Mouse (Mus musculus): Measurements from ENCODE around the gene Tmprss2. TPM values are rescaled to one million over a fixed set of nuclear protein-coding genes. Genes with fewer than 3 reads are reported as not detected.
A peak's percentile ranks its signal among the peaks of the same experiment; 100 is the strongest.

Gene Tmprss2
- polyA plus RNA-seq, 1 experiment from 2014 or later = 79.1 TPM

- H3K4me3 ChIP-seq (replicated peaks; ENCODE audit: low read depth, low read length) = no peak overlapping the region
- H3K9ac ChIP-seq (ENCODE audit: low read depth, low read length) = no peak overlapping the region
- no peak for TF ChIP-seq CTCF (IDR thresholded peaks at IDR 0.05; ENCODE audit: low read depth)
- ATAC-seq (replicated peaks; ENCODE audit: low FRiP score, low read depth) (no peak), DNase-seq (ENCODE audit: low spot score) (no peak)
- H3K27ac ChIP-seq = no peak overlapping the region
- H3K27me3 ChIP-seq (ENCODE audit: insufficient read depth, low read length) = no peaks in the 10 kb centered on the region
- no peak overlapping the region for H3K4me2 ChIP-seq (ENCODE audit: low read length)
- H3K4me1 ChIP-seq (replicated peaks; ENCODE audit: insufficient read depth, low read length) = no peaks in the 10 kb centered on the region
- WGBS = 56% methylated on average over 1 of the region's 1 CpGs
- H3K36me3 ChIP-seq (ENCODE audit: insufficient read depth, low read length) = peaks cover 24% of the 10 kb centered on the region; the same call in 1 of the 2 replicates
- no peaks in the 10 kb centered on the region for H3K9me3 ChIP-seq (replicated peaks; ENCODE audit: low read length)
These were observed 41.6 kb downstream of the Tmprss2 start for GRCm38 (mm10) chr16:97569426-97569825.

DNA sequence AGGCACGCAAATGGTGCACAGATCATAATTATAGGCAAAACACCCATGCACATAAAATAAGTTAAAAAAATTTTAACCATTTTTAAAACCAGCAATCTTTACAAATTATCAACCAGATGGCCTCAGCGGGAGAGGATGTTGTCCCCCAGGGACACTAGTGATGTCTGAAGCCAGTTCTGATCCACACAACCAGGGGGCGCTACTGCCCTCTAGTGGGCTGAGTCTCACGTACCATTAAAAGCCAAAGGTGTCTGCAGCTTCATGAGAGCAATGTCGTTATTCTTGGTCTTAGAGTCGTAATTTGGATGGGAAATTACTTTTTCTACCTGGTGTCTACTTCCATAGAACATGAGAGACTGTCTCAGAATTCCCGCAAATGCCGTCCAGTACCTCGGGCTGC, 42.3 kb downstream of the Tmprss2 start:
- no peak for DNase-seq (ENCODE audit: low spot score)
- TF ChIP-seq CTCF (IDR thresholded peaks at IDR 0.05; ENCODE audit: low read depth) = peak; percentile 53; the same call in 1 of the 2 replicates
- H3K4me3 ChIP-seq (replicated peaks; ENCODE audit: low read depth, low read length) = no peak overlapping the region
- no peaks in the 10 kb centered on the region for H3K9me3 ChIP-seq (replicated peaks; ENCODE audit: low read length)
- 68% methylated on average over 9 of the region's 9 CpGs for WGBS
- no peak for ATAC-seq (replicated peaks; ENCODE audit: low FRiP score, low read depth)
- no peak overlapping the region for H3K9ac ChIP-seq (ENCODE audit: low read depth, low read length)
- no peaks in the 10 kb centered on the region for H3K4me1 ChIP-seq (replicated peaks; ENCODE audit: insufficient read depth, low read length)
- H3K36me3 ChIP-seq (ENCODE audit: insufficient read depth, low read length) = peaks cover 20% of the 10 kb centered on the region; the same call in 1 of the 2 replicates
- no peak overlapping the region for H3K4me2 ChIP-seq (ENCODE audit: low read length)
- no peaks in the 10 kb centered on the region for H3K27me3 ChIP-seq (ENCODE audit: insufficient read depth, low read length)
- H3K27ac ChIP-seq = no peak overlapping the region

DNA sequence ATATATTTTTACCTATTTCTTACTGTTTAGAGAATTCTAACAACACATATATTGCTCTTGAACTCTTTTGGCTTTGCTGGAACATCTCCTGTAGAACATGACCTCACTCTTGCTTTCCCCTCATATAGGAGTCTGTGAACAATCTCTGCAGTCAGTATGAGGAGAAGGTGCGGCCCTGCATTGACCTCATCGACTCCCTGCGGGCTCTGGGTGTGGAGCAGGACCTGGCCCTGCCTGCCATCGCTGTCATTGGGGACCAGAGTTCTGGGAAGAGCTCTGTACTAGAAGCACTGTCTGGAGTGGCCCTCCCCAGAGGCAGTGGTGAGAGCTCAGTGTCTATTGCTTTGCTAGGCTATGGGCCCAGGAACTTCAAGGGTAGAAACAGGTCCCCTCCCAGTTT, 66.7 kb downstream of the Tmprss2 start:
- no peak overlapping the region for H3K27ac ChIP-seq
- ATAC-seq (replicated peaks; ENCODE audit: low FRiP score, low read depth) = no peak
- WGBS = 80% methylated on average over 4 of the region's 4 CpGs
- H3K9me3 ChIP-seq (replicated peaks; ENCODE audit: low read length) = no peaks in the 10 kb centered on the region
- TF ChIP-seq CTCF (IDR thresholded peaks at IDR 0.05; ENCODE audit: low read depth) = no peak
- no peak for DNase-seq (ENCODE audit: low spot score)
- H3K9ac ChIP-seq (ENCODE audit: low read depth, low read length) = no peak overlapping the region
- H3K4me1 ChIP-seq (replicated peaks; ENCODE audit: insufficient read depth, low read length) = no peaks in the 10 kb centered on the region
- no peak overlapping the region for H3K4me2 ChIP-seq (ENCODE audit: low read length)
- 0 out of 2 replicates have a peak, but pooled peaks cover 11% of the 10 kb centered on the region for H3K36me3 ChIP-seq (ENCODE audit: insufficient read depth, low read length)
- no peak overlapping the region for H3K4me3 ChIP-seq (replicated peaks; ENCODE audit: low read depth, low read length)
- no peaks in the 10 kb centered on the region for H3K27me3 ChIP-seq (ENCODE audit: insufficient read depth, low read length)

DNA sequence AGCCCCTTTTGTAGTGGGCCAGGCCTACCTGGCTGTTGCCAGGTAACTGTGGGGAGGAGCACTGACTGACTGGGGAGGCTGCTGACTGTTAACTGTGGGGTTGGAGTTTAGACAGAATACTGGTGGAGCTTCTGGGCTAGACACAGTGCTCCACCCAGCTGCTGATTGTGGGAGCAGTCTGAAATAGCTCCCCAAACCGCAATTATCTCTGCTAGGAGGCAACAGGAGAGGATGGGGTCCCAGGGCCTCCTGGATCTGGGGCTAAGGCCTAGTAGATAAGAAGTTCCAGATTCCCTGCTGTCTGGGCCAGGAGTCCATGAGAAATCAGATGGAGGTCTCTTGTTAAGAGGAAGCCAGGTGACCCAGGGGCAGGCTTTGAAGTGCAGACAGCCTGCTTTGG, 74.1 kb downstream of the Tmprss2 start:
- ATAC-seq (replicated peaks; ENCODE audit: low FRiP score, low read depth) (no peak), DNase-seq (ENCODE audit: low spot score) (no peak)
- Histone ChIP-seq H3K4me3 (replicated peaks; ENCODE audit: low read depth, low read length) (peak overlapping the region; percentile 28), H3K9me3 (replicated peaks; ENCODE audit: low read length) (no peaks in the 10 kb centered on the region), H3K36me3 (ENCODE audit: insufficient read depth, low read length) (0 out of 2 replicates have a peak, but pooled peaks cover 6% of the 10 kb centered on the region), H3K27me3 (ENCODE audit: insufficient read depth, low read length) (no peaks in the 10 kb centered on the region), H3K9ac (ENCODE audit: low read depth, low read length) (peak overlapping the region; percentile 9; the same call in 1 of the 2 replicates), H3K4me1 (replicated peaks; ENCODE audit: insufficient read depth, low read length) (peaks cover 6% of the 10 kb centered on the region; the same call in 1 of the 2 replicates), H3K4me2 (ENCODE audit: low read length) (peak overlapping the region; percentile 56), H3K27ac (no peak overlapping the region)
- no peak for TF ChIP-seq CTCF (IDR thresholded peaks at IDR 0.05; ENCODE audit: low read depth)
- WGBS = 56% methylated on average over 1 of the region's 1 CpGs

DNA sequence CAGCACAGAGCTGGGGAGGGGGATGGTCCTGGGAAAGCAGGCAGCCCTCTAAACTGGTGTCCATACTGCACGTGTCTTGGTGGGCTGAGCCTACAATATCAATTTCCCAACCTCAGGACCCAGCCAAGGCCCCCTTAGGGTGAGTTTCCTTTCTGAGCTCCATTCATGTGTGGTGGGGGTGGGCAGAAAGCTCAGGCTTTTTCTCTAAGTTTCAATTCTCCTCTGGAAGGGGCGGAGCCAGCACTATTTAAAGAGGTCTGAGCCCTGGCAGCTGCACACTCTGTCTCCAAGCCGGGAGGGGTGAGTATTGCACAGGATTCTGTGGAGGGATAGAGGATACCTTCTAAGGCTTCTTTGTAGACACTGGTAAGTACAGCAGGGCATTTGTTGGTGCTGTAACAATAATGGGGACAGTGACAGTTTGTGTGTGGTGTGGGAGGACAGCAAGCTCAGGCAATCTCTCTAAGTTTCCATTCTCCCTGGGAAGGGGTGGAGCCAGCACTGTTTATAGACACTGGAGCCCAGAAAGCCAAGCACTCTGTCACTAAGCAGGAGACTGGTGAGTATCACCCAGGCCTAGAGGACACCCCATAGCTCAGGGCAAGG, 75.1 kb downstream of the Tmprss2 start:
- Histone ChIP-seq H3K4me1 (replicated peaks; ENCODE audit: insufficient read depth, low read length) (peaks cover 6% of the 10 kb centered on the region; the same call in 1 of the 2 replicates), H3K27ac (peak overlapping the region; percentile 94), H3K9me3 (replicated peaks; ENCODE audit: low read length) (no peaks in the 10 kb centered on the region), H3K36me3 (ENCODE audit: insufficient read depth, low read length) (0 out of 2 replicates have a peak, but pooled peaks cover 6% of the 10 kb centered on the region), H3K4me3 (replicated peaks; ENCODE audit: low read depth, low read length) (peak overlapping the region; percentile 28), H3K27me3 (ENCODE audit: insufficient read depth, low read length) (no peaks in the 10 kb centered on the region), H3K4me2 (ENCODE audit: low read length) (peak overlapping the region; percentile 56), H3K9ac (ENCODE audit: low read depth, low read length) (0 out of 2 replicates have a peak overlapping the region, but pooled peaks have one; percentile 14)
- no peak for TF ChIP-seq CTCF (IDR thresholded peaks at IDR 0.05; ENCODE audit: low read depth)
- 13% methylated on average over 3 of the region's 3 CpGs for WGBS
- peak; percentile 64 for ATAC-seq (replicated peaks; ENCODE audit: low FRiP score, low read depth)
- peak; percentile 88 for DNase-seq (ENCODE audit: low spot score)

- Histone ChIP-seq H3K4me2 (ENCODE audit: low read length) (peak overlapping the region; percentile 56), H3K27ac (peak overlapping the region; percentile 94), H3K9ac (ENCODE audit: low read depth, low read length) (peak overlapping the region; percentile 14; the same call in 1 of the 2 replicates), H3K4me1 (replicated peaks; ENCODE audit: insufficient read depth, low read length) (peaks cover 6% of the 10 kb centered on the region; the same call in 1 of the 2 replicates), H3K4me3 (replicated peaks; ENCODE audit: low read depth, low read length) (no peak overlapping the region), H3K9me3 (replicated peaks; ENCODE audit: low read length) (no peaks in the 10 kb centered on the region), H3K36me3 (ENCODE audit: insufficient read depth, low read length) (0 out of 2 replicates have a peak, but pooled peaks cover 3% of the 10 kb centered on the region), H3K27me3 (ENCODE audit: insufficient read depth, low read length) (no peaks in the 10 kb centered on the region)
- ATAC-seq (replicated peaks; ENCODE audit: low FRiP score, low read depth) (peak; percentile 87), DNase-seq (ENCODE audit: low spot score) (peak; percentile 95)
- no peak for TF ChIP-seq CTCF (IDR thresholded peaks at IDR 0.05; ENCODE audit: low read depth)
- 11% methylated on average over 5 of the region's 5 CpGs for whole genome bisulfite sequencing
These were observed 76.0 kb downstream of the Tmprss2 start for GRCm38 (mm10) chr16:97534876-97535461.
